Mouse (Mus musculus) heart, postnatal 4 days (tissue): Measurements from ENCODE around the gene Dnajc7. TPM values are rescaled to one million over a fixed set of nuclear protein-coding genes. Genes with fewer than 3 reads are reported as not detected.
"Not testable (repeated sequence)": the region's sequence is repeated elsewhere in the genome, so short reads cannot be mapped to it uniquely, and the experiment has no call there.

Source experiments
- DNase-seq: peaks from one replicate; pipeline ENCODE4 v3.0.0; 2021
- total RNA-seq, 2 experiments: library from RNA; stranded (reverse); gene quantifications; 2 replicates each; pipeline ENCODE4 v1.2.3; 2021

Gene Dnajc7
- total RNA-seq, 2 experiments from 2014 or later: 223 to 232 TPM

- no peak for DNase-seq
Measured at GRCm38 (mm10) chr11:100616332-100616731, 3.6 kb downstream of the Dnajc7 start.

DNA sequence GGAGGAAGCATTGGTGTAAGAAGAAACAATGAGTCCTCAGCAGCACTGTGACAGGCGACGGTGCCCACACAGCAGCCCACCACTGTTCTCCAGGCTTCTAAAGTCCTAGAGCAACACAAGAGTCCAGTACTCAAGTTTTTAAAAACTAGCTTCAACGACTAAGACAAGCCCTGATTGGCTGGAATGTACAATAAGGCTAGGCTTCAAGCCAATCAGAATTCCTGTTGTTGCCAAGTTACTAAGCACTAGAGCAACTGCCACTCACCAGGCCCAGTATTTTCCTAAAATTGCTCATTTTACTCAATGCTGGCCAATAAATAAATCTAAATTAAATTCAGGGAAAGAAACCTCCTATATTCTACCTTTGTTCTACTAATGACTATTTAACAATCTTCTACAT, 6.7 kb downstream of the Dnajc7 start:
- DNase-seq: no peak

- no peak for DNase-seq
Measured at GRCm38 (mm10) chr11:100611627-100612026, 8.3 kb downstream of the Dnajc7 start.

DNA sequence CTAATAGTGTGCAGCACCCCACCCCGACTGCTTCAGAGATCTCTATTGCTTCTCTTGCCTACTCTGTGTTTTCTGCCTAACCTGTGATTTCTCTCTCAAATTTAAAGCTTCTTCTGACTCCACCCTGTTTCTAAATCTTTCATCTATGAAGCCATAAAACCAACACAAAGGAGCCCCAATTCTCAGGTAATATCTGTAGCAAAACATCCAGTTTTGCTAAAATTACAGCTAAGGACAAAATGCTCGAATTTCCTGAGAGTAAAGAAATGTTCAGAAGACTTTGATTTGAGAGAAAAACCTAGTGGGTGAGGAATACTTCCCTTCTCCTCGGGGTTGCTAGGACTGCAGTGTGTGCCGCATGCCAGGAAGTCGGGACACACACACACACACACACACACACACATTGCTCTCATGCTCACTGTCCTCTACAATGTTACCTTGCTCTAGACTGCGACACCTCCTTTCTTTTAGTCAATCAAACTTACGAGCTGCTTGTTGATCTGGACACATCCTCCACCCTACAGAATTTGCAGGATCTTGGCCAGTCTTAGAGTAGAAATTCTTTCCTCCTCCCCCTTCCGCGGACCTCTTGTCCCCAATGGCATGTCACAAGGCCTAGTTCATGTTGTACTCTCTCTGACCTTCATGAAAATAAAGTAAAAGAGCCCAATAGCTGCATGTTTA, 9.8 kb downstream of the Dnajc7 start:
- DNase-seq: no peak

- no peak for DNase-seq
Measured at GRCm38 (mm10) chr11:100609355-100609996, 10.5 kb downstream of the Dnajc7 start.

DNA sequence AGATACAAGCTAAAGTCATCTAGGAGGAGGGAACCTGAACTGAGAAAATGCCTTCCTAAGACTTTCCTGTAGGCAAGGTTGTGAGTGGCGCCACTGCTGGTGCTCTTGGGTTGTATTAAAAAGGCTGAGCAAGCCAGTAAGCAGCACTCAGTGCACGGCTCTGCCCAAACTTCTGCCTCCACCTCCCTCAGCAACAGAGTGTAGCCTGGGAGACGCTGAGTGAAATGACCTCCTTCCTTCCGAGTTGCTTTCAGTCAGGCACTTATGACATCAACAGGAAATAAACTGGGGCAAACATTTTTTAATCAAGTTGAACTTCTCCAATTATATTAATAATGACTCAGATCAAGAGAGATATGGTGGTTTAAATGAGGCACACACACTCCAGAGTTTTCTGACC, 11.2 kb downstream of the Dnajc7 start:
- DNase-seq: no peak

DNA sequence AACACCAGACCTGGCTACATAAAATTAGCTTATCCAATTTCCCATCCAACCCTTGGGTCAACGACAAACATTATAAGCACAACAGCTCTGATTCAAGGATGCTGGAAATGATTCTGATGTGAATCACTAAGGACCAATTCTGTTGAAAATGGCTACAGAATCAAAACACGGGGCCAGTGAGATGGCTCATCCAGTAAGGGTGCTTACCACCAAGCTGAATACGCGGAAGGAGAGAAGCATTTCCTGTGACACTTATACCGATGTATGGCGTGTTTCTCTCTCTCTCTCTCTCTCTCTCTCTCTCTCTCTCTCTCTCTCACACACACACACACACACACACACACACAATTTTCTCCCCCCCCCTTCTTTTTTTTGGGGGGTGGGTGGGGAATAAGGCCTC, 12.8 kb downstream of the Dnajc7 start:
- no peak for DNase-seq

- DNase-seq: no peak
Measured at GRCm38 (mm10) chr11:100605451-100605850, 14.5 kb downstream of the Dnajc7 start.

DNA sequence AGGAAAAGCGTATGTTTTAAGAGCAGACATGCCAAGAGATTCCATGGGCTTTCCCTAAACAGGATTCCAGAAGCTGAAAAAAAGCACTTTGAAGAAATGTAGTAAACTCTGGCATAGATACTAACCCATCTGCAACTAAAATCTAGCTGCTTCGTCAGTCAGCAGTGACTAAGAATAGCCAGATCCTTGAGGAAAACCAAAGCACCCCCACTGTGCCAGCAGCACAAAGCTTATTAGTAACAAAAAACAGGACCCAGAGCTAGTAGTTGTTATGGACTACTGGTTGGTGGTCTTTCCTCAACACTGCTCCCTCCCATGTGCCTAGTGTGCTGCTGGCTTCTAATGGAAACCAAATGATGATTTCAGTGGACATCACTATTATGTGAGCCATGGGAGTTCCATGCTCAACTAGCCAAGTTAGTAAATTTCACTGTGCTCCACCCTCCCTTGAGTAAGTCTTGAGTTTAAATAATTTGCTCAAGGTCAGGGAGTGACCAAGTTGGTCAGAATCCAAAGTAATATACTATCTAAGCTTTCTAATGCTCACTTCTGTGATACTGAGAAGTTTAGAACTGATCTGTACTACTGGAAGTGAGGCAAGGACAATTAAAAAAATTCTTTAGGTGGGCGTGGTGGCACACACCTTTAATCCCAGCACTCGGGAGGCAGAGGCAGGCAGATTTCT, 15.5 kb downstream of the Dnajc7 start:
- no peak for DNase-seq

GRCm38 (mm10) chr11:100603813-100604212, 16.2 kb downstream of the Dnajc7 start:
- DNase-seq: no peak

GRCm38 (mm10) chr11:100603155-100603554, 16.8 kb downstream of the Dnajc7 start:
- DNase-seq: no peak

DNA sequence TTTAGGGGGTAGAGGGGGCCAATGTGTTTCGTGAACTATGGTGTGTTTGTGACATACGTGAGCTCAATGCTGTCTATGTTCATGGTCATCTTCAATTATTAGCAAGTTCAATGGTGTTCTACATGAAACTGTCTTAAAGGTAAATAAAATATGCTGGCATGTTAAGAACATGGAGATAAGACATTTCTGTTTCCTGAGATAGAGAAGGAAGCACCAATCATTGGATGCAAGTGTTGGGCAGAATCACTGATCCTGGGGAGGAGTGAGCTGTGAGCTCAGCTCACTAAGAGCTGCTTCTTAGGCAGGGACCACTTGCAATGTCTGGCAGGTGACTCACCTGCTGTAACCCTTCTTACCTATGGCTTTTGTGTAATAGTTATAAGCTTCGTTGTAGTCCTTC, 18.6 kb downstream of the Dnajc7 start:
- DNase-seq: no peak

- DNase-seq: no peak
Measured at GRCm38 (mm10) chr11:100598074-100598473, 21.9 kb downstream of the Dnajc7 start.

DNA sequence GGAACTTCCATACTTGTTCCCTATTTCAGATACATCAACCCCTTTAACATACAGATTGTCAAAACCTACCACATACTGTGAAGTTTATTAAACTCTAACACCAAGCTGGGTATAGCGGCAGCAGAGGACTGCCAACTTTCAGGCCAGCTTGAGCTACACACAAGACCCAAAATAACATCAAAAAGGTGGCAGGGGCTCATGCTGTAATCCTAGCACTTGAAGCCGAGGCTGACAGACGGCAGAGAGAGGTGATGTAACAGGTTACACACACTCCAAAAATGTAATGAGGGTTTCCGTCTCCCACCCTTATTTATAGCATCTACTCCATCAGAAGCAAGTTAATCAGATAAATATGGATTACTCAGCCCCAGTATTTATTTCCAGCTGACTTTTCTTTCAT, 24.4 kb downstream of the Dnajc7 start:
- no peak for DNase-seq

- no peak for DNase-seq
Measured at GRCm38 (mm10) chr11:100594608-100595007, 25.4 kb downstream of the Dnajc7 start.

DNA sequence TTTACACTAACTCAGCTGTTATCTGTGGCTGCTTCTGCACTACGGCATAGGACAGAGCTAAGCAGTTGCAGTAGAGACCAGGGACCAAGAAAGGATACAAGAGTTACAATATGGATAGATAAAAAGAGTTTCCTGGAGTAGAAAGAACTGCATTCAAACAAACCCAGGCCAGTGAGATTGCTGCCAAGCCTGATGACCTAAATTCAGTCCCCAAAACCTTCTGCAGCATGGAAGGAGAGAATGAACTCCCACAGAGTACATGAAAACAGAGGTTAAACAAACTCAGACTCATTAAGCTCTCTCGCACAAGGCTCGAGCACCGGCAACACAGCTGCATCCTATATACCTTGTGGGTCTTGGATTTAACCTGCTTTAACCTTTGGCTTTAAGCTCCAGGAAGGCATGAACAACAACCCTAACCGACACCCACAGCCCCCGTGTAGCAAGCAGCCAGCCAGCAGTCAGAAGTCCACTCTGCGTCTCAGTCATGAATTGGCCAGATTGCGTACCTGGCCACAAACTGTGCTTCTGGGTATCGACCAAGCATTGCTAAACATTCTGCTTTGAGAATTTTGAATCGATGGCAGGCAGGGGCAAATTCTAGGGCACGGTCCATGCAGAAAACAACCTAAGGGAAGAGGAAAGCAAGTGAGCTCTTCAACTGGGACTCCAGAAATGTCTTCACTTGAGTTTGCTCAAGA, 27.5 kb downstream of the Dnajc7 start:
- DNase-seq: no peak

DNA sequence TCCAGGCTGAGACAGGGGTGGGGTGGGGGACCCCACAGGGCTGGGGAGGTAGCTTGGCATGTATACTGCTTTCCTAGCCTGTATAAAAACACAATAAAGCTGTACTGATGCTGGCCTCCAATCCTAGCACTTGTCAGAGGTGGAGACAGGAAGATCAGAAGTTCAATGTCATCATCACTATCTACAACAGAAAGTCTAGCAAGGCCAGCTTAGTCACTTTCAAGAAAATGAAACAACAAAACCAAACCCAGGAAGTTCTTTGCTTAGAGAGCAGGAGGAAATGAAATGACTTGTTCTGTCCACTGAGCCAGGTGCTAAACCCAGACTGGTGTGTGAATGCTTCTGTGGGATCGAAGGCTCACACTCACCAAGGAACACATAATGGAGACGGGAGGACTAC, 31.5 kb downstream of the Dnajc7 start:
- DNase-seq: no peak

GRCm38 (mm10) chr11:100585148-100585547, 34.8 kb downstream of the Dnajc7 start:
- DNase-seq: no peak

GRCm38 (mm10) chr11:100584561-100584961, 35.4 kb downstream of the Dnajc7 start:
- no peak for DNase-seq

DNA sequence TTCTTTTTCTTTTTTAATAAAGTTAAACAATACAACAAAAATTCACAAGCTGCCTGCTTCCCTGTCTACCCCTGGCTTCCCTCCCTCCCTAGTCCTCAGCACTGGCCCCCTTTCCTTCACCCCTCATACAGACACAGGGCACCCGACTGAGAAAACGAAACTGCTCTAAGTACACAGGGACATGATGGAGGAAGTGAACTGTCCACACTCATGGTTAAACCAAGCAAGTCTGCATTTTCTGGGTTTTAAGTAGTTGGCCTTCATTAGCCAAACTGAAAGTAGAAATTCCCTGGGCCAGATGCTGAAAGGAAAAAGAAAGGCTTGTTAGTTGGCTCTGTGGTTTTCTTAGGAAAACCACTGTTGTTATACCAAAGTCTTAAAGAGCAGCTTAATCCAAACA, 37.1 kb downstream of the Dnajc7 start:
- no peak for DNase-seq

GRCm38 (mm10) chr11:100582413-100582812, 37.6 kb downstream of the Dnajc7 start:
- not testable (repeated sequence) for DNase-seq

- peak; percentile 77 for DNase-seq
Measured at GRCm38 (mm10) chr11:100581756-100582155, 38.2 kb downstream of the Dnajc7 start.

DNA sequence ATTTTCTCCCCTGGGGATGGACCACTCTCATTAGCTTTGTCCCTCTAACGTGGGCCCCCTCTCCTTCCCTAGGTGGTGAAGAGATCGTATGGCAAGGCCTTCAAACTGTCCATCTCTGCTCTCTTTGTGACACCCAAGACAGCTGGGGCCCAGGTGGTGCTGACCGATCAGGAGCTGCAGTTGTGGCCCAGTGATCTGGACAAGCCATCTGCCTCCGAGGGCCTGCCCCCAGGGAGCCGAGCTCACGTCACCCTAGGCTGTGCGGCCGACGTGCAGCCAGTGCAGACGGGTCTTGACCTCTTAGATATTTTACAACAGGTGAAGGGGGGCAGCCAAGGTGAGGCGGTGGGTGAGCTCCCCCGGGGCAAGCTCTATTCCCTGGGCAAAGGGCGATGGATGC, 39.7 kb downstream of the Dnajc7 start:
- DNase-seq: no peak
